Mouse (Mus musculus): ENCODE data around the gene Smim1.

Gene Smim1

DNA sequence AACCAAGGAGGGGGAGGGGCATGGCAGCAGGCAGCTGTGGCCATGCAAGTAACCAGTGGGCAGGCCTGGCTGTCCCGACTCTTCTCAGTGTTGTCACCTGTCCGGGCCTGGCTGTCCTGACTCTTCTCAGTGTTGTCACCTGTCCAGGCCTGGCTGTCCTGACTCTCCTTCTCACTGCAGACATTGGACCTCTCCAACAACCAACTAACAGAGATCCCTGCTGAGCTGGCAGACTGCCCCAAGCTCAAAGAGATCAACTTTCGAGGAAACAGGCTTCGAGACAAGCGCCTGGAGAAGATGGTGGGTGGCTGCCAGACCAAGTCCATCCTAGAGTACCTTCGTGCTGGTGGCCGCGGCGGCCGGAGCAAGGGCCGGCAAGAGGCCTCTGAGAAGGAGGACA is 10.6 kb downstream of the Smim1 start:
- no peak for DNase-seq

DNA sequence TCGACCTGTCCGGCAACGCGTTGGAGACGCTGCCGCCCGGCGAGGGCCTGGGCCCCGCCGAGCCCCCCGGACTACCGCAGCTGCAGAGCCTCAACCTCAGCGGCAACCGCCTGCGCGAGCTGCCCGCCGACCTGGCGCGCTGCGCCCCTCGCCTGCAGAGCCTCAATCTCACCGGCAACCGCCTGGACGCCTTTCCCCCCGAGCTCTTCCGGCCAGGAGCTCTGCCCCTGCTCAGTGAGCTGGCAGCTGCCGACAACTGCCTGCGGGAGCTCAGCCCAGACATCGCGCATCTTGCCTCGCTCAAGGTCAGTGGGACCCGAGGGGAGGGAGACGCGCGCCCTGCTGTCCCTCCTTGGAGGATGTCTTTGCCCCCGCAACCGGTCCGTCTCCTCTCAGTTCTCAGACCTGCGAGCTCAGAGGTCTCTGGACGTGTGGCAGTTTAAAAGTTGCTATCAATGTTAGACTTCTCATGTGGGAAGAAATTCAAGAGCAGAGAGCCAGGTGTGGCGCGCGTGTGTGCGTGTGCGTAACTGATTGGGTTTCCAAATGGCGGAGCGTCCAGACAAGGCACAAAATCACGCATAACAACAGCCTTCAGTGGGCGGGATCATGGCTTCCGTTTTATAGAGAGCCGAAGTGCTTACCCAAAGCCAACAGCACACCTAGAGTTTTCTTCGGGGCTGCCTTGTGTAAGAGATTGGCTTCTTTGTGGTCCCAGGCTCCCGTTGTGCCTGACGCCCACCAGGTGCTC is 13.7 kb downstream of the Smim1 start:
- no peak for DNase-seq

DNA sequence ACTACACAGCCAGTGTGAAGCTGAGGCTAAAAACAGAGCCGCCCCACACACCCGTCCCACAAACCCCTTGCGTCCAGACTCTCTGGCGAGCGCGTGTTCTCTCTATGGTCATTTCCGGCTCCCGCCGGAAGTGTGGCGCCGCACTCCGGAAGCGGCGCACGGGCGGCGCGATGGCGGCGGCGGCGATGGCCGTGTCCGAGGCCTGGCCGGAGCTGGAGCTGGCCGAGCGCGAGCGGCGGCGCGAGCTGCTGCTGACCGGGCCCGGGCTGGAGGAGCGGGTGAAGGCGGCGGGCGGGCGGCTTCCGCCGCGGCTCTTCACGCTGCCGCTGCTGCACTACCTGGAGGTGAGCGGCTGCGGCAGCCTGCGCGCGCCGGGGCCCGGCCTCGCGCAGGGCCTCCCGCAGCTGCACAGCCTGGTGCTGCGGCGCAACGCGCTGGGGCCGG is 14.4 kb downstream of the Smim1 start, which contains the start of gene Lrrc47:
Gene Lrrc47 (plus strand): TSS at position 86 of the 444 bp plus-strand sequence.
- DNase-seq: peak; percentile 80

DNA sequence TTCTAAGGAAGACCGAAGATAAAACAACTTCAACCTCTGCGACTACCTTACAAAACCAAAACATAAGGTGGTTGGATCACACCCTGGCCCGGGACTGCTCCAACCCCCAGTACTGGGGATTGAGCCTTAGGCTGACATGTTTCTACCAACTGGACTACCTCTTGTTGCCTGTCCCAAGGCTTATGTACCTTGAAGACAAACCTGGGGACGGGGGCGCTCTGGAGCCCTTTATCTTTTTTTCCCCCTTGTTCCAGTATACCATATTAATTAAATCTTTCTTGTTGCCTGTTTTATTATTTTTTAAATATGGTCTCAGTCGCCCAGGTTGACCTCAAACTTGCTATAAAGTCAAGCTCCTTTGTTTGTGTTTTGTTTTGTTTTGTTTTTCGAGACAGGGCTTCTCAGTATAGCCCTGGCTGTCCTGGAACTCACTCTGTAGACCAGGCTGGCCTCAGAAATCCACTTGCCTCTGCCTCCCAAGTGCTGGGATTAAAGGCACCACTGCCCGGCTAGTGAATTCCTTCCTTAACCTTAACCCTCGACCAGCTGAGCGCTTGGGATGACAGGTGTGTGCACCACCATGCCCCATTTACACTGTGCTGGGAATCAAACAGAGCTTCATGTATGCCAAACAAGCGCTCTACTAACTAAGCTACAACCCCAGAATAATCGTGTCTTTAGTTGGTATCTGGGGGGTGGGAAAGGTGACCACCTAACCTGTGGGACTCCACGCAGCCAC is 15.0 kb downstream of the Smim1 start:
- DNase-seq: no peak

DNA sequence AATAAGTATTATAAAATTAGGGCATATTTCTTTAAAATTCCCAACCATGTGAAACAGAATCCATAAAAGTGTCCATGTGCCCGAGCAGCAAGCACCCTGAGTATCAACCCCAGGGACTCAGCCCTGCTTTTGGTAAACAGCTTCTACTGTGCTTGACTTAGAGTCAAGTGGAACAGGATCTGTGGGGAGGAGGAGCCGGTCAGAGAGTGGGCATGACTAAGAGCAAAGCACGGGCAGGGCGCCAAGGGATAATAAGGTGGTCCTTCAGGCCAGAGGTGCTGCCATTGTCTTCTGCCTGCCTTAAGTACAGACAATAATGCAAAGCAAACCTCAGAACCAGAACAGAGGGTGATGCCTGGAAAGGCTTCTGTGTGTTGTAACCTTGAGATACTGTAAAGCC is 18.3 kb downstream of the Smim1 start:
- no peak for DNase-seq

DNA sequence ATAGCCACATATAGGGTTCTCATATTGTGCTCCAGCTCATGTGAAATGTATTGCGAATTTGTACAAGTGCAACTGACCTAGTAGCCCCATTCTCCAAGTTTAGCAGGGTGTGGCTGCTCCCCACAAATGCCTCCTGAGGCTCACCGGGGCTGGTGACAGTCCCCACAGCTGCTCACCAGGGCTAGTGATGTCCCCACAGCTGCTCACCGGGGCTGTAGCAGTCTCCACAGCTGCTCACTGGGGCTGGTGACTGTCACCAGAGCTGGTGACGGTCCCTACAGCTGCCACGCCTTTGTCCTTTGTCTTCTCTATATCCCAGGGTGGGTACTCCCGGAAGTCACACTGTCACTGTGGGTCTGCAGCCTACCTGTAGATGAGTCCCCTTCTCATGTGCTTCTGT is 19.8 kb downstream of the Smim1 start:
- DNase-seq: no peak

DNA sequence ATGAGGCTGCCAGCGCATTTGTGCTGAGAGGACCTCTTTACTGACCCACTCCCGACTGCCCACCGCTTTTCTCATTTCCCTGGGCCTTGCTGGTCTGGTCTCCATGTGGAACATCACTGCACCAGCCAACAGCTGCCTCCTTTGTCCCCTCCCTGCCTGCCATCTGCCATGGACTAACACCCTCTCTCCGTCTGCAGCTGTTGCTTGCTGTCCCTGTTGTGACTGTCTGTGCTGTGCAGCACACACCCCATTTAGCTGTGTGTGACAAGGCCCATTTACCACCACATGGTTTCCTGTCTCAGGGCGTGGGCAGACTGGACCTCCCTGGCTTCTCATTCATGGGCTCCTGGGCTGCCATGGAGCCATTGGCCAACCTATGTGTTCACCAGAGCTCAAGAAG is 20.5 kb downstream of the Smim1 start:
- no peak for DNase-seq

DNA sequence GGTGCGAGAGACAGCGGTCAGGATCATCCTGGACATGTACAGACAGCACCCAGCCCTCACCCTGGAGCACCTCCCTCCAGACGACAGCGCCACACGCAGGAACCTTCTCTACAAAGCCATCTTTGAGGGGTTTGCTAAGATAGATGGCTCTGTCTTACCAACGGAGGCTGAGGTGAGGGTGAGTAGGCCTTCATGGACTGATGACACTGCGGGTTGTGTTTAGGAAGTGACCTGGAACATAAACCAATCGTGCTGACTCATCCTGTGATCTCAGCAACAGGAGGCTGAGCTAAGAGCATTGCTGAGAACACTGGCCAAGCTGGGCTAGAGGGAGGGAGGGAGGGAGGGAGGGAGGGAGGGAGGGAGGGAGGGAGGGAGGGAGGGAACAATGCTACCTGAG is 32.5 kb downstream of the Smim1 start:
- DNase-seq: no peak

DNA sequence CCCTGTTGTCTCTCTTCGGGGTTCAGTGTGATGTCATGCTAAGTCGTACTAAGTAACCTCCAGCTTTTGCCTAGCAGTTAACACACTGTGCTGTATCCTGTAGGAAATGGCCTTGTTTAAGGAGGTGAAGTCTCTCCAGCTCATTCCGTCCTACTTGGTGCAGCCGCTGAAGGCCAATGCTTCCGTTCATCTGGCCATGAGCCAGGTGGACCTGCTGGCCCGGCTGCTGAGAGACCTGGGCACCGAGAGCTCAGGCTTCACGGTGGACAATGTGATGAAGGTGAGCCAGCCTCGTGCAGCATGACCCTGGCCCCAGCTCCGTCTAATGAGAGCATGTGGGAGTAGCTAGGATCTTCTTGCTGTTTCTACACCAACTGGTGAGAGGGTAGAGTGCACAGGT is 33.3 kb downstream of the Smim1 start:
- no peak for DNase-seq

DNA sequence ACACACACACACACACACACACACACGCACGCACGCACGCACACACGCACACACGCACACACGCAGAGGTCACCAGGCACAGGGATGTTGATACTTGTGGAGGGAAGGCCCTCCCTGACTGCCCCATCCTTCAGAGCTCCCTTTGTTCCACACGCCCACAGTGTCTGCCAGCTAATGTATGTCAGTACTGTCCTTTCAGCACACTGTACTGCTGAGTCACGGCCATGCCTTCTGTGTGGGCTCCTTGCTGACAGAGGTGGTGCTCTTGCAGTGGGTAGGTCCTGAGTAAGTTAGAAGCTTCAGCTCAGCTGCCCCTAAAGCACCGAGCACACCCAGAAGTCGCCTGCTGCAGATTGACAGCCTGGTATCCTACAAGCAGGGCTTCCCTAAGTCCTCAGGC is 45.6 kb downstream of the Smim1 start:
- DNase-seq: no peak

DNA sequence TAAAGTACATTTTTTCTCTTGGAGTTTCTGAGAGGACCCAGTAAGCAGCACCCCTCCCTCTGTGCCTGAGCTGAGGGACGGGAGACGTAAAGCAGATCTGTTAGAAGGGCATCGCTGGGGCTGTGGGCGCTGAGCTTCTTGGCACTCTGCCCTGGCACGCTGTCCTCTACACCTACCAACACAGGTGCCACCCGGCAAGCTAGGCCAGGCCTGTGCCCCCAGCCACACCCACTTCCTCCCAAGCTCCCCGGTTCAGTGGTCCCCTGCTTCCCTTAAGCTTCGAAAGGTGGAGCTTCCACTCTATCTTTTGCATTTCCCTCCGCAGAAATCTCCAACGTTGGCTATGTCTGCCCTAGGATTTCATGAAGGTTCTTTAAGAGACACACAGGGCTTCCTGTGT is 46.8 kb downstream of the Smim1 start:
- no peak for DNase-seq

DNA sequence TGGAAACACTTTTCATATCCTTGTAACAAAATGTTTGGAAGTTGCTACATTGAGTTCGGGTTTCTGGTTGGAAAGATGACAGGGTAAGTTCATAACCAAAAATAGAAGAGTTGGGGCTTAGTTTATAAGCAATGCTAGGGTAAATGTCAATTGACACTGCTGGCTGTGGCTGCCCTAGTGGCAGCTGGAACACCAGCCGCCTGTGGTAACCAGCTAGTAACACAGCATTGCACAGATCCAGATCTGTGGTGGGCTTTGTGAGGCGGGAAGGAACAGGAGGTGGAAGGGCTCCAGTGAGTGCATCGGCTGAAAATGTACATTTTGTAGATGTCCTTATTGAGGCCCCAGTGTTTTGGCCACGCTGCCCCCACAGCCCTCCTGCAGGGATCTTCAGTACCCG is 50.3 kb downstream of the Smim1 start:
- DNase-seq: no peak

DNA sequence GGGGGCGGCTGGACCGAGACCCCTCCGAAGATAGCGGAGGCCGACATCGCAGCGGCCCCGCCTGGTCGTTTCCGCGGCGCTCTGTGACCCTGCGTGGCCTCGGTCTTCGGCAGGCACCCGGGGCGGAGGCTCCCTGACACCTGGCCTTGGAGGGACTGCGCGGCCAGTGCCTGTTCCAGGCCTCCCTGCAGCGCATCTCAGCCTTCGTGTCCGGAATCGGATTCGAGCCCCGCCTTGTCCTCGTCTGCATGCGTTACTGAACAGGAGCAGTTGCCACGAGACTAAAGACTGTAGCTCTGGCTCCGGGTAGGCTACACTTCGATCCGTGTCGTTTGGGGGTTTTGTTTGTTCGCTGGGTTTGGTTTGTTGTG is 50.8 kb downstream of the Smim1 start:
- DNase-seq: no peak

DNA sequence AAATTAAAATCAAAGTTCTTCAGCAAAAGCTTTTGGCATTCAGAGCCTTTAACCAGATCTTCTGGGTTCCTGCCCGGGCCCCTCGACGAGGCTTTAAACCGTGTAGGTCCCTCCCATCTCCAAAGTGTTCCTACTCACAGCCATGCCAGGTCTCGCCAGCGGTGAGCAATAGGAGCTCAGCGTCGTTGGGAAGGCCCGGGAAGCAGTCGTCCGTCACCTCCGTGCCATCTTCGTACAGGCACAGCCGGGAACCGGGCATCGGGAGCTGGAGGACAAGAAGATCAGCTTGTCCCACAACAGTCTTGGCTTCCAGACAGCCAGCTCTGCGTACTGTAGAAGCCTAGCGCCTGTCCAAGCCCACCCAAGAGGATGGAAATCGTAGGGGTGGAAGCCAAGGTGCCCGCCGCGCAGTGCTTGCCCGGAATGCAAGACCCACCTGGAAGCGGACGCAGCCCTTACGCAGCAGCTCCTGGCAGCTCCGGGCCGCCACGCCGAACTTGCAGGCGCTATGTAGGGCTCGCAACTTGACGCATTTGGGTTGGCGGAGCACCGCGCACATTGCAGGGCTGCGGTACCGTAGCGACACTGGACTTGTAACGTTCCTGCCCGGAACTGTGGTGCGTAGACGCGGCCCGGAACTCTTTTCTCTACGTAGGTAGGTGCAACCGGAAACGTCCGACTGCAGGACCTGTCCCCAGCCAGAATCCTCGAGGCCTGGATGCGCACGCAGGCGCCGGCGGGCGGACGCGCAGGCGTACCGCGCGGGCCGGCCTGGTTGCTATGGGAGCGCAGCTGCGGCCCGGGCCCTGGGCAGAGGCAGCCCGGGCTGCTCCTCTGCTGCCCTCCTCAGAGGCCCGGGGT is 51.4 kb downstream of the Smim1 start, which contains the start of the genes Dffb and Cep104:
Gene Dffb (minus strand): TSS at position 696 of the 861 bp plus-strand sequence.
Gene Cep104 (plus strand): TSS at position 764 of the 861 bp plus-strand sequence.
- DNase-seq: peak; percentile 95

Data from right cerebral cortex, postnatal 14 days (tissue).